Mouse (Mus musculus) hindlimb bud, embryonic 11.5 days (tissue): ENCODE measurements around the gene Kdm7a.

Experiments used
- DNase-seq: peaks from one replicate; pipeline ENCODE4 v3.0.0-alpha.2; 2012; ENCODE audit warnings: low read depth, low spot score; ENCODE audit errors: extremely low spot score

Kdm7a gene

GRCm38 (mm10) chr6:39208181-39208580, 1.6 kb upstream of the Kdm7a start:
- DNase-seq: no peak

DNA sequence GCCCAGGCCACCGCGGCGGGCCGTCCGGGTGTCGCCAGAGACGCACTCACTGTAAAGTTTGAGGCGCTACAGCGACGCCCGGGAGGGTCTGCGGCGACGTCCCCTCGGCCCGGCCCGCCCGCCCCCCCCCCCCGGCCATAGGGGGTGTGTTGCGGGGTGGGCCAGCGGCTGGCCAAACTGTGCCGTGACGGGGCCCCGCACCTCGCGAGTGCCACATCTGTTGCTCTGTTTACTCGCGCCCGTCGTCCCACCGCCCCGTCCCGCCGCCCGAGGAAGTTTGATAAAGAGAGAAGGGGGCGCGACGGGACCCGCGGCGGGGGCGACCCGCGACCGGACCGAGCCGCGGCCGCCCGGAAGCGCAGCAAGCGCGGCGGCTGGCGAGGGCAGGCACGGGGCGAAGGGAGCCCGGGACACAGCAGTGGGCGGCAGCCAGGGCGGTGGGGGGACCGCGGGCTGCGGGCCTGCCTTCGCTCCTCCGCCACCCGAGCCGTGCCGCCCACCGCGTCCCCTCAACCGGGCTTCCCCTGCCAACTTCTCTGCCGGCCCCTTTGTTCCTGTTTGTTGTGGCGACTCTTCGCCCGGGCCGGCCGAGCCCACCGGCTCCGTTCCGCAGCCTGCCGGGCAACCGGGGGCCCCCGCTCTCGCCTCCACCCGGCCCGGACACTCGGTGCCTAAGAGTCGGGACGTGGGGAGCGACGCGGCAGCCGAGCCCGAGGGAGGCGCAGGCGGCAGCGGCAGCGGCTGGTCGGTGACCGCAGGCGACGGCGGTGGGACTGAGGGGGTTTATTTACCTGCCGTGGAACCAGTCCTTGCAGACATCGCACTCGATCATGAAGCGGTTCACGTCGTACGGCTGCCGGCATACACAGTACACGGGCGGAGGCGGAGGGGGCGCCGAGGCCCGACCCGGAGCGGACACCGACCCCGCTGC, 674 bp downstream of the Kdm7a start:
- no peak for DNase-seq

- peak; percentile 86 for DNase-seq
Observed at GRCm38 (mm10) chr6:39205064-39205649, 1.4 kb downstream of the Kdm7a start.

GRCm38 (mm10) chr6:39204444-39204843, 2.1 kb downstream of the Kdm7a start:
- DNase-seq: no peak

DNA sequence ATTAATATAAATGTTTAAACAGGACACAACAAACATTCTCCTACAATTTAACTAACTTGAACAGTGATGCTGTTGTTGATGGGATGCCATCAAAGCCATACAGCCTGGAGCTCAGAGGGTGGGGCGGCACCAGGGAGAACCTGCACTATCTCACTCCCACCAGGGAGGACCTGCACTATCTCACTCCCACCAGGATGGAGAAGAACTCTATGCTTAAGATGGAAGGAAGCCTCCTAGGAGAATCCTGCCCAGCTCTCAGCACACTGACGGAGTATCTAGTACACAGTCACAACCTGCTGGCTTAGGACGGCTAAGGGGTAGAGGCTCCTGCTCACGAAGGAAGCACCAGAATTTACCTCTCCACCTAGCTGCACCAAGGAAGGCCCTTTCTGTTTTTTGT, 3.4 kb downstream of the Kdm7a start:
- no peak for DNase-seq

- DNase-seq: no peak
Observed at GRCm38 (mm10) chr6:39193006-39193405, 13.6 kb downstream of the Kdm7a start.

DNA sequence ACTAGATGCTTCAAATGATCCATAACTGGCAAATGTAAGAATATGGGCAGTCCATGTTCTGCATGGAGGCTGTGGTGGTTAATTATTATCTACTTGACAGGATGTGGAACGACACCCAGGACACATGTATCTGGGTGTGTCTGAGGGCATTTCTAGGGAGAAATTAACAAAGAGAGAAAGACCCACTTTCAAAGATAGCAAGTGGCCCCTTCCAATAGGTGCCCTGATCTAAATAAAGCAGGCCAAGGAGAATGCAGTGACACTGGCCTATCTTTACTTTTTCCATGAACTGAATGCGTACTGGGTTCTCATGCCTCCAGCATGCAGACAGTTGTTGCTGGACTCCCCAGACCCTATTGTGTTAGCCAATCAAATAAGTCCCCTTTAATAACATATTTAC, 15.1 kb downstream of the Kdm7a start:
- DNase-seq: no peak

GRCm38 (mm10) chr6:39187227-39187626, 19.4 kb downstream of the Kdm7a start:
- no peak for DNase-seq

DNA sequence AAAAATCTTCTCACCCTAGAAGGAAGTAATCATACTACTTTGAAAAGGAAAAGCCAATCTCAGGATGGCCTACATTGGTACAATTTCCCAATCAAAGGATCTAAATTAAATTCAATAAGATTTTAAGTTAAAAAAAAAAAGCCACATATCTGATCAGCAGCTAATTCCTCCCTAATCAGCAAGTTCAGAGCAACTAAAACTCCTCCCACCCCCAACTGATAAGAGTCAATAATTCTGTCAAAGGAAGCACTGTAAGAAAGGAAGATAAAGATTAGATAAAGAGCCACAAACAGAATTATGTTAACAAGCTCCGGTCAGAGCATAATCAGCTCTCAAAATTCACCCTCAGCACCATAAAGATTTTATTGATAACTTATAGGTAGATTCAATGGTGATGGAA, 37.5 kb downstream of the Kdm7a start:
- no peak for DNase-seq

DNA sequence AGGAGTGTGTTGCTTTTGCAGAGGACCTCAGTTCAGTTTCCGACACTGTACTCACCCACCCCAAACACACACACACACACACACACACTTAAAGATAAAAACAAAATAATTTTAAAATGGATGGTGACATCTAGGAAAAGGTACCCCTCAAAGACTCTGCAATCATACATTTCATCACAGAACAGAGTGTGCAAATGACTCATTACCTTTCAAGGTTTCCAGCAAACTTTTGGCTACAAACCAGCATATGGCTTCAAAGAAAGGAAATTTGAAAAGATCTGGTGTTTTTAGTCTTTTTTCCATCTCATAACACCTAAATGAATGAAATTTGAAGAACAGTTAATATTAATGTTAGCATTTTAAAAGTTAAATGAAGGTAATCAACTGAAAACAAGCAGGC, 41.7 kb downstream of the Kdm7a start:
- DNase-seq: no peak

GRCm38 (mm10) chr6:39161975-39162374, 44.6 kb downstream of the Kdm7a start:
- DNase-seq: no peak

DNA sequence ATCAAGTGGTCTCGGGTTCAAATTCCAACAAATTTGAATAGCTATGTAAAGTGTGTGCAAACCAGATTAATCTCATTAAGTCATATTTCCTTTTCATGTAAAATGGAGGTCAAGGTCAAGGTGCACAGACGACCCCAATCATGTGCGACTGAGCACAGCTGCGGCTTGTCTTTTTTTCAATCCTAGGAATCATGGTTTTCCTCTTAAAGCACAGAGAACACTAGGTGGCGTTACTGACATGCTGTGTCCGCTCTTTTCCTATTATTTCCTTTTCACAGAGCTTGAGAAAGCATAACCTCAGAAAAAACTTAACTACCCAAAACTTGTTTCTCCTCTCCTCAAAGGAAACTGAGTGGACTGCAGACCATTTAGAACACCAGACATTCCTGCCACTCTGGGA, 60.5 kb downstream of the Kdm7a start:
- no peak for DNase-seq

GRCm38 (mm10) chr6:39132556-39132955, 74.0 kb downstream of the Kdm7a start:
- no peak for DNase-seq

DNA sequence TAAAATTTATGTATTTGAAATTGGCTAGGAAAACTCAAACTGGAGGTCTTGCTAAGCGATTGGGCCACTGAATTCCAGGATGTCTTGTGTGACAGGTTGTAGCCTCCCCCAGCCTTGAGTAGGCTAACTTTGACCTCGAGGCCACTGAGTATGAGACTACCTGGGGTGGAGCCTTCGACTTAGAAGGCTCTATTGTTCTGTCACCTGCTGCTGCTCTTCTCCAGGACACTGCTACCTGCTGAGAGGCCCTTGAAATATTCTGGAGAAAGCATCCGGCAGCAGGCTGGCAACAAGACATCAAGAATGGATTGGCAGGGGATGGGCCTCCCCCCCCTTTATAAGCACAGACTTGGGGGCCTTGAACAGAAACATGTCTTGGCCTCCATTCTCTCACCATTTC, 75.1 kb downstream of the Kdm7a start:
- DNase-seq: no peak

DNA sequence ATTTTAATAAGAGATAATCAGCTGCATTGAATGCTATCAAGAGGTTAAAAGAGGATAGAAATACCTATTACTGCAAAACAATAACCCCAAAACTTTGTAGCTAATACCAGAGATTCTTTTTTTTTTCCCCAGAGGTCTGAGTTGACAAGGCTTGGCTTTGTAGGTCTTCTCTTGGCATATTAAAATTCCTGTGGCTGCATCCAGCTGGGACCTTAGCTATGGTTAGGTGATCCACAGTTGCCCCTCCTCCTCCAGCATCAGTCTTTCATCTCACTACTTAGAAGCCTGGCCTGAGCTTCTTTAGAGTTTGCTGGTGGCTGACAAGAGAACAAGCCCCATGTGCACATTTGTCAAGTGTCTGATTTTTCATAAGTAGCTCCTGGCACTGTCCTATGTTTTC, 81.9 kb downstream of the Kdm7a start:
- no peak for DNase-seq

GRCm38 (mm10) chr6:39120685-39121084, 85.9 kb downstream of the Kdm7a start:
- no peak for DNase-seq

- DNase-seq: no peak
Observed at GRCm38 (mm10) chr6:39118456-39118881, 88.1 kb downstream of the Kdm7a start.

- DNase-seq: no peak
Observed at GRCm38 (mm10) chr6:39117584-39118455, 88.8 kb downstream of the Kdm7a start, which contains the start of gene Parp12. Parp12 (minus strand) TSS chr6:39118349.

- no peak for DNase-seq
Observed at GRCm38 (mm10) chr6:39115438-39115837, 91.2 kb downstream of the Kdm7a start.

GRCm38 (mm10) chr6:39113141-39113540, 93.4 kb downstream of the Kdm7a start:
- no peak for DNase-seq

DNA sequence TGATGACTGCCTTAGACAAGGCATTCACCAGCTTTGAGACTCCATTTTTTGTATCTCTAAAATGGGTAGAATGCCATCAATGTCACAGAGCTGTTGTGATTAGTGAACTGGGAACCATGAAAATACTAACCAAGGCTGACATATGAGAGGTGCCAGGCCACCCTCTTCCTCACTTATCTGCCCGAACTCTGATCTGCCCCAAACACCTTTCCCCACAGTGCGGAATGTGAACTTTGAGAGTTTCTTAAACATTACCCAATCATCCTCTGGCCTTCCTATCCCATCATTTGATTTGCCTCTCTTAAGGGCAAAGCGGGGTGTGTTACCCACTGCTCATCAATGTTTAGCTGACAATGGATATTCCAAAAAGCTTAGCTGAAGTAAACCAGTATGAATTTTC, 93.9 kb downstream of the Kdm7a start:
- DNase-seq: no peak
